Mouse (Mus musculus) gonadal fat pad, adult 2 months (tissue): Measurements from ENCODE around the gene Otx2. TPM values are rescaled to one million over a fixed set of nuclear protein-coding genes. Genes with fewer than 3 reads are reported as not detected.

Experiments
- DNase-seq: peaks from one replicate; pipeline ENCODE4 v3.0.0-alpha.2; 2012; ENCODE audit warnings: low read depth
- polyA plus RNA-seq: library from polyadenylated mRNA; depleted of rRNA; stranded (reverse); fragments of >200 nt; gene quantifications from 2 replicates; pipeline ENCODE4 v1.2.3, GENCODE M21; 2012; rRNA removed

Otx2 gene
- polyA plus RNA-seq = not detected in 2 replicates

DNA sequence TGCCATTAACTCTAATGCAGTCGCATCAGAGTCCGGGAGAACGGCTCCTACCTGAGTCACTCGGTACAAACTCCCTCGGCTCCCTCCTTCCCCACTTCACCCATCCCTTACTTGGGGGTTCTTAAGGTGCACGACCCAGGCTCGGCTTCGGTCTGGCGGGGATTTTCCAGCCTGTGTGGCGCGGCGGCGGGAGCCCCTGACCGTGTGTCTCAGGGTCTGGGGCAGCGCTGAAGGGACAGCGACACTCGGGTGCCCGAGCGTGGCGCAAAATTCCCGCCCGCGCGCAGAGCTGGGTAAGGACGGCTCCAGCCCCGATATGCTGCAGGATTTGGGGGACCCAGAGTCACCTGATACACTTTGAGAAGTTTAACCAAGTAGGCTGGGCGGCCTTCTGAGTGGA is at the start of gene Otx2:
Gene Otx2 (minus strand): TSS at position 279 of the 400 bp plus-strand sequence.
- no peak for DNase-seq

DNA sequence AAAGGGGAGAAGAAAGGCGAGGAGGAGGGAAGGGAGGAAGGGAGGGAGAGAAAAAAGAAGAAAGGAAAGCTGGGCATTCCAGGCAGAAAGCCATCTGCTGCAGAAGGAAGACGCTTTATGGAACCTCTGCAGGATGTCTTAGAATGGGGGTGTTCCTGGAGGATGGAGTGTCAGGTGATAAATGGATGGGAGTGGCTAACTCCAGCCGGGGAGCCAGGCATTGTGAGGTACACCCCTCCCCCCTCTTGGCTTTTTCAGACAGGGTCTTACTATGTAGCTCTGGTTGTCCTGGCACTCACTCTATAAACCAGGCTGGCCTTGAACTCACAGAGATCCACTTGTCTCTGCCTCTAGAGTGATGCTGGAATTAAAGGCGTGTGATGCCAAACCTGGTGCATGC is 49.1 kb upstream of the Otx2 start:
- no peak for DNase-seq

DNA sequence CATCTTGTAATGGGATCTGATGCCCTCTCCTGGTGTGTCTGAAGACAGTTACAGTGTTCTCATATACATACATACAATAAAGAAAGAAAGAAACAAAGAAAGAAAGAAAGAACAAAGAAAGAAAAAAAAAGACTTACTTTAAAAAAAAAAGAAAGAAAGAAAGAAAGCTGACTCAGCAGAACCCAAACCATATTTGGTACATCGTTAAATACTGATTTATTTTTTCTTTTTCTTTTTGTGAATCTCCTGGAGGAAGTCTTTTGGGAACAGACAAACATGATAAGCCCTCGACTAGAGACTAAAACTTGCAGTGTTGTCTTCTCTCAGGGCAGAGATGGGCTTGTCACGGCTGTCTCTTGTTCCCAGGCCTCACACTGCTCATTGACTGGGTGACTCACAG is 45.7 kb upstream of the Otx2 start:
- no peak for DNase-seq

DNA sequence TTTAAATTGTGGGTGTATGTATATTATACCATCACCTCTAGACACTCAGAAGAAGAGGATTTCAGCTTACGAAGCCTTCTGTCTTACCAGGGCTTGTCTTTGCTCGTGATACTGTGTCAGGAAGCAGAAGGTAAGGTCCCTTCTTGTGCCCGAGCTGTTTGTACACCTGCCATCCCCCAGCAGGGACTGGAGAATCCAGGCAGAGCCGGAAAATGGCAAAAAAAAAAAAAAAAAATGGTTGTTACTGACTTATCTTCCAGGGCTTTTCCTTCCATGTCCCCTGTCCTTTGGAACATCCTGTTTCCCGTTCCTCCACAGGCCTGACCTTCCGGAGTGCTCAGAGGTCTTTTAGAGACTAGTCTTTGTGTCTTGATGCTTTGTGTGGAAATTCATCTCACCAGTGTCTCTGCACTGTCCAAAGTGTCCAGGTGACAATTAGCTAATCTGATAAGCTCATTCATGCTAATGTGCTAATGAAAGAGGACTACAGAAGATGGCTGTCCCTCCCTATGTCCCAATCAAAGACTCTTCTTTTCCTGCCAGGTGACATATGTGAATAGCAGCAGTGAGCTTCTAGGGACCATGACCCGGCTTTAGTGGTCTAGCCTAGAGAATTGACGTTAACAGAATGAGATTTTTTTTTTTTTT is 44.1 kb upstream of the Otx2 start:
- DNase-seq = no peak

DNA sequence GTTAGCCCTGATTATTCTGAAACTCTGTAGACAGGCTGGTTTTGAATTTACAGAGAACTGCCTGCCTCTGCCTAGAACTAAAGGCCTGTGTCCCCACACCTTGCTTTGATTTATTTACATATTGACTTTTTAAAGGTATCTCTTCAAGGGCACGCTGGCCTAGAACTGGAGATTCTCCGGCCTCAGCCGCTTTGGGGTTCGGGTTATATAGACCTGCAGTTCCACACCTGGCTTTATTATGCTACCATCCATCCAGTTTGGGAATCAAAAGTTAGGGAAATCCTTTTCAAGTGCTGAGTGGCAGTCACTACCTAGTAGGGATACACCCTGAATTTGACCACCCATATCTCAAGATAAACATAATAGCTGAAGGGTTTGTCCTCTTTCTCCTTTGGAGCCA is 42.8 kb upstream of the Otx2 start:
- DNase-seq = no peak

DNA sequence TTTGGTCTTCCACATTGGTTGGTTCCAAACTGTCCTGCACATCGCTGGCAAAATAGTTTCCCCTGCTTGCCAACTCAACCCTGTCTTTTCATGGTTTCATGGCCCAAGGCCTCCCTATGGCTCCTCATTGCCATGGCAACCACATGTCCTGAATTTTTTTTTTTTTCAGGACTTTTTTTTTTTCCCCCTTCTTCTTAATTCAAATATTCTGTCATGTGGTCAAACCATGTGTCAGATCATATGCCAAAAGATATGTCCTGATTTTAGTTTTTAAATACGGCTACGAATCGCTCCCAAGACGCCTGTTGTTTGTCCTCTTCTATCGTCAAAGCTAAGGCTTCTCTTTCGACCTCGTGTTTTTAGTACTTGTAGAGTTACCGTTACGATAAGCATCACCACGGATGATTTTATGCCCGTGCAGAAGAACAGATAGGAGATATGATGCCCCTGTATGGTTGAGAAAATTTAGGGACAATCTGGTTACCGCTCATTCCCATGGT is 37.3 kb upstream of the Otx2 start:
- no peak for DNase-seq

DNA sequence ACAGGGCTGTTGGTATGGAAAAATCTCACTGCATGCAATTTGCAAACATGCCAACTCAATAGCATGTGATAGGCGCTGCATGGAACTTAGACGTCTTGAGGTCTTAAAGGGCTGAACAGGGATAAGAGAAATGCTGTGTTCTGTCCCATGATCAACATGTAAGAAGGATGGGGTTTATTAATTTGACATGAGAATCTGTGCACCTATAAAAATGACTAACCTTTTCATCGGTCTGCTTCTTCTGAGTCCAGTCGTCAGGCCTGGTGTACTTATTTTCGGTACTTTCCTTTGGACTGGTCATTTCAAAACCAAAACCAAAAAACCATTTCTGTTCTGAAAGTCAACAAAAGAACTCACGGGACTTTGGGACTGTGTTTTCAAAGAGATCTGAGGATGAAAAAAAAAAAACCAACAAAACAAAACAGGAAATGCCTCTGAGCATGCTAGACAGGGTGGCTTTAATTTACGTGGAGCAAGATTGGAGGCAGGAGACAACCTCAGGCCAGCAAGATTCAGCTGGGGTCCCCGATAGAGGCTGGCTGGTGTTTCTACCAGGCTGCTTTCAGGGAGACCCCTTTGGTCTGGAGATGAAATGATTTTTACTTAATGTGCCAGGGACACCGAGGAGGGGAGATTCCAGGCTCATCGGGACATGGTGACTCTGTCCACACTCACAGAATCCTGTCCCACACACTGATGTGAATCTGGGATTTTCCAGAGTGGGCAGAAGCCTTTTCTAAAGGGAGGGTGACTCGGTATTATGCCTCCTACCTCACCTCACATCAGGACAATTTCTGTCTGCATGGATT is 36.6 kb upstream of the Otx2 start:
- DNase-seq = no peak

DNA sequence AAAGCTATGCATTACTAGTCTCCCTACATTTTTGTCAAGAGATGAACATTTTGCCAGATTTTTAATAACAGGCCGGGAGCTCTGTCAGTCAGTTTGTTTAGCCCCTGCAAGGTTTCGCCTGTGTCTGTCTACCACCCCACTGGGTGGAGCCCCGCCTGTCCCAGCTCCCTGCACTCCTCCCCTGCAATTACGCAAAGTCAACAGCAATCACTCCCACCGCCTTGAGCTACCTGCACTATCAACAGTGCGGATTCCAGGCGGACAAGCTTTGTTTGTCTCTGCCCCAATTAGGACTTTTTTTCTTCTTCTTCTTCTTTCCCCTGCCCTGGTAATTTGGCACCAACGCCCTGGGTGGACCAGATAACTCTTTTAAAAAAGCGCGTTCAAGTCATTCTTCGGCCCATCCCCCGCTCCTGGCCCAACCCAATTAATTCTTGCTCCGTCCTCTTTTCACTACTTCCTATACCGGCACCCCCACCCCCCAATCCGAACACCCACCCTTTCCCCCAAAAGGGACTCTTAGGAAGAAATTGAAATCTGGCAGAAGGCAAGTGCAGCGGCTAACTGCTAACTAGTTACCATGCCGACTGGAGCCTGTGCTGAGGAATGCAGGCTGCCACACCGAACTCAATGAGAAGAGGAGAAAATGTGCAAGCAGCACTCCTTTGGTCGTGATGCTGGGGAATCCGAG is 35.9 kb upstream of the Otx2 start:
- DNase-seq = no peak

DNA sequence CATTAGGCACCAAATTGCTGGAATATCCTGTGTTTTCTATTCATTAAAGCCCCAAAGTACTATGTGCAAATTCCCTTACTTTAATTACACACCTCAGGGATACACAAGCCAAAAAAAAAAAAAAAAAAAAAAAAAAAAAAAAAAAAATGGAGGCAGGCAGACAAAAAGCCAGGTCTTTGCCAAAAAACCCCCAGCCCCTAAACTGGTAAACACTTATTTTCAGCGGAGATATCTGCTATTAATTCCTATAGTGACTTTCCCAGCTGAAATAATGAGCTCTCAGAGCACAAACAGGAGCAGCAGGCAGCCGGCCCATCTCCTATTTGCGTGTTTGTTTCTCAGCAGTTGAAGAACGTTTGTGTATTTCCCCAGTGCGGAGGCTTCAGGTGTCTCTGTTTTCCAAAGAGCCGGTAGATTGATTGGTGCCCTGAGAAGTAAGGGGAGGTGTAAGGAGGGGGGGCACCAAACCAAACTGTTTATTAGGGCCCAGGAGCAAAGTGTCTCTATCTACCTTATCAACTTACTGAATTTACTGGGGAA is 34.3 kb upstream of the Otx2 start:
- DNase-seq = no peak

DNA sequence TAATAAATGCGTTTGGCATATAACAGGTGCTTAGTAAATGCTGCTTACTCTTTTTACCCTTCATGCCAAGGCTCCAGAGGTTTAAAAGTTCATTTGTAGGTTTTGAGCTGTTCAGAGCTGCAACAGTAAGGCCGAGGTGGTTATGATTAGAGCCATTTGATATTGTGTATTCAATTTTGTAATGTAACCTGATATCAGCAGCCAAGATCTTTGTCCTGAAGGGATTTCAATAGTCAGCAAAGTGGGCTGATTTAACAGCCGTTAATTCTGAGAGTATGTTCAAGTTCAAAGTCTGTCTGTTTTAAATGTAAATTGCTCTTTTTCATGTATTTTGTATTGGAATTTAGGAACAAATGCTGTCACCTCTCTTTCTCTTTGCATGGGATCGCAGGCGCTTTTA is 33.8 kb upstream of the Otx2 start:
- no peak for DNase-seq

DNA sequence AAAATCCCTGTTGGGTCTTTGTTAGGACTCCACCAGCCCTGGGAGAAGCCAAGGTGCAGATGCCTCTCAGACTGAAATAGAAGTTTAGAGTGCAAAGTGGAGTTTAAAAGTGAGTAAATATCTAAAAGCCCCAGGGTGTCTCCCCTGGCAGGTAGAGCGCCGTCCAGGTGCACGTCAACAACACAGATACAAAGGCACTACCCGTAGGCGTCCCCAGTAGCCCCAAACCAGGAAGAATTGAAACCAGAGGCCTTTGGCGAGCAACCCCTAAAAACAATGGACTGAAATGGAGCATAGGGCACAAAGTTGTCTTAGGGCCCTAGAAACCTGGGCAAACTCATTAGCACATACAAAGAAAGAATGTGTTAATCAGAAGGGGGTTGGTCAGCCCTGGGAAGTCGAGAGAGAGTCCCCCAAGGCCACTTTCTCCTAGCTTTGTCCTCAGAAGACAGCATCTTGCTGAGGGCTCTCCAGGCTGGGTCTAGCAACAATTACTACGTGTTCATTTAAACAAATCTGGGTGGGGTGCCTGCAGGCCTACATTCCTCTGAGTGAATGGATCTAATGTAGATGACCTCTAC is 27.3 kb upstream of the Otx2 start:
- DNase-seq = no peak

DNA sequence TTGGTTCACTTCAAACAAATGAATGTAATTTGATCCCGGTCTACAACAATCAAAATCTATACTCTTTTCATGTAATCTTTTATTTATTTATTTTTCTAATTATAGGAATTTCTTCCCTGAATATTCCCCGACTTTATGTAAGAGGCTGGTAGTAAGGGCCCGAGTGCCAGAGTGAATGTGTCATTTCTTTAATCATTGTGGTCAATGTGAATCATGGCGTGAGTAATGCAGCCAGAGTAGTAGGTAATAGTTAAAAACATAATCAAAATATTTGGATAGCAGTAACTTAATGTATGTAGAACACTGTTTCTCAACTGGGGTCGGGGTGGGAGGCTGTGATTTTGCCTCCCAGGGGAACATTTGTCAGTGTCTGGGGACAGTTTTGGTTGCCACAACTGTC is 6.0 kb upstream of the Otx2 start:
- no peak for DNase-seq

DNA sequence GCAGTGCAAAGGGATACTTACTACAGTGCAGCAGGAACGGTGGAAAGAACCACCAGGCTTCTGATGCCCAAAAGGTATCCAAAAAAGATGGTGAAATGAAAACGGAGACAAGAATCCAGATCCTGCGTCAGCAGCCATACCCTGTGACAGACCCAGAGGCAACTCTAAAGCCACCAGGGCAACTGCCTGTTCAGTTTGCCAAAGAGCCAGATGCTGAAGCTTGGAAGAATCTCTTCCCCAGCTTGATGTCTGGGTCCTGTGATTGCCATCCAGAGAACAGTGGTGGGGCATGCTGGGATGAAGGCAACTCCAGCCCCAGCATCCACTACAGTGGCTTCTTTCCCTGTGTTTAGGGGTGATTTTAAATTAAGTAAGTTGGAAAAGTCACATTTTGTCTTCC is 5.1 kb upstream of the Otx2 start:
- DNase-seq = no peak

DNA sequence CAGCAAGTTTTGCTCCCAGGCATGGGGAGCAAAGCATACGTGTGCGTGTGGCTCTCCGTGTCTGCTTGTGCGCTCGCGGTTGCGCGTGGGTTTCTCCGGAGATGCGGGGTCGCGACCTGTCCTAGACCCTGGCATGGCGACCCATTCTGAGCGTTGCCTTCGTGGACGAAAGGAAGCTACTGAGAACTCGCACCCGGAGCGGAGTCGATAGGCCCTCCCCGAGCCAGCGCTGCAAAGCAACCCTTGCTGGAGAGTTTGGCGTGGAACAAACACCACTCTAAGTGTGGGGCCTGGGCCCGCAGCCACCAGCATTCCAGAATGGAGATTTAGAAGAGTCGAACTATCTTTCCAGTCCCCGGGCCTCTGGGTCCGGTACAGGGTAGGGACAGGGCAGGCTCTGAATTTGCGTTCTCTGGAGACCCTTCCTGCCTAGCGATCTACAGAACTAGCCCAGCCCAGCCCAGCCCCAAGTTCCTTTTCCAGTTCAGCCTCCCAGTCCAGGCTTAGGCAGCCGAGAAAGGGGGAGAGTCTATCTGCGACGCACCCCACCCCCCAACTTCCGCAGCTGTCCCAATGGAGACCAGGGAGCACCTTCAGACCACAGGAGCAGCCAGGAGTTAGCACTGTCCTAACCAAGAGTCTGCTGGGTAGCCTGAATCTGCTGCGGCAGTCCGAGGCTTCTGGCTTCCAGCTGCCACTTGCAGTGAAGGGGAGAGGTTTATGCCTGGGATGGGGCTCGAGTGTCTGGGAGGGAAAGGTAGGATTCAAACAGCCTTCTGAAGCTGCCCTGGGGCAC is 615 bp upstream of the Otx2 start:
- DNase-seq = no peak

DNA sequence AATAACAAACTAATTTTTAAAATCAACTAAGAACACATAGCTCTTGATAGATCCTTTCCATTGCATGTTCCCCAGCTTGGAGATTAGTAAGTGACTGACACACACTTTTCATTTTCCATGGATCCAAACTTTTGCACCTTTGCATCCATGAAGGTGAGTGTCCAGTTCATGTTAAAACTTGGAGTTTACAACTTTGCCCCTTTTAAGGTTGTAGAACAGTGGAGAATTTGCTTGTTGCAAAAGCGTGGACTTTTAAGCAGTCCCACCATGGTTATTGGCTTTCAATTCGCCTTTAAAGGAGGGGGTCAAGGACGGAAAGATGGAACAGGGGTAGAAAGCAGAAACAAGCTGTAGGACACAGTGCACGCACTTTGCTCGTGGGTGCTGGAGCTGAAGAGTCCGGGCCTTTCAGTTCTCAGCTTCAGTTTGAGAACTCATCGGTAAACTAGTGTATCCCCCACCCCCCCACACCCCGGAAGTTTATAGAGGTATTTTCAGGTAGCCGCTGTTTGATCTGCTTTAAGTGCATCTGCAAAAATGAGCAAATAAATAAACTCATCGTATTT is 925 bp downstream of the Otx2 start:
- no peak for DNase-seq

DNA sequence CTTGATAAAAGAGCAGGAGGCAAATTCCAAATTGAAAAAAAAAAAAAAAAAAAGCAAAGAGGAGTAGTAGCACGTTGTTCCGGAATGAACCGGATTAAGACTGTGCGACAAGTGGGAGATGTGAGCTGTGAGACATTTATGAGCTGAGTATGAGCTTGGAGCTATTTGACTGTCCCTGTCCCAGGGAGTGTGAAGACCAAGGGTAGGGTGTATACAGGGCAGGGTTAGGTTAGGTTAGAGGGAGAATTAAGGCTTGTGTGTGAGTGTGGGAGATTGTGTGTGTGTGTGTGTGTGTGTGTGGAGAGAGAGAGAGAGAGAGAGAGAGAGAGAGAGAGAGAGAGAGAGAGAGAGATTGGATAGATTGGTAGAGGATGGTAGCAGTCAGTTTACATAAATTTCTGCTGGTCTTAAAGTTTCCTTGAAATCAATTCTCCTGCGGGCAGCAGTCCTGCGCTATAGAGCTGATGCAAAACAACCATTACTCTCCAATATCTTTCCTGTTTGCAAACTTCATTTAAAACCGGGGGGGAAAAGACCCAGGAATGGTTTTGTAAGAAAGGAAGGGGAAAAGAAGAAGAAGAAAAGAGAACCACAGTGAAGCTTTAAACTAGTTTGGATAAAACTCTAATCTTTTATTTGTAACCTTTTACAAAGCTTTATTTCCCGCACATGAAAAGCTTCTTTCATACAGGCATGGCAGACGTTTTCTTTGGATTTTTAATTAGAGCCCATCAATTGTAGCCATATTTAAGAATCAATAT is 2.0 kb downstream of the Otx2 start:
- no peak for DNase-seq

DNA sequence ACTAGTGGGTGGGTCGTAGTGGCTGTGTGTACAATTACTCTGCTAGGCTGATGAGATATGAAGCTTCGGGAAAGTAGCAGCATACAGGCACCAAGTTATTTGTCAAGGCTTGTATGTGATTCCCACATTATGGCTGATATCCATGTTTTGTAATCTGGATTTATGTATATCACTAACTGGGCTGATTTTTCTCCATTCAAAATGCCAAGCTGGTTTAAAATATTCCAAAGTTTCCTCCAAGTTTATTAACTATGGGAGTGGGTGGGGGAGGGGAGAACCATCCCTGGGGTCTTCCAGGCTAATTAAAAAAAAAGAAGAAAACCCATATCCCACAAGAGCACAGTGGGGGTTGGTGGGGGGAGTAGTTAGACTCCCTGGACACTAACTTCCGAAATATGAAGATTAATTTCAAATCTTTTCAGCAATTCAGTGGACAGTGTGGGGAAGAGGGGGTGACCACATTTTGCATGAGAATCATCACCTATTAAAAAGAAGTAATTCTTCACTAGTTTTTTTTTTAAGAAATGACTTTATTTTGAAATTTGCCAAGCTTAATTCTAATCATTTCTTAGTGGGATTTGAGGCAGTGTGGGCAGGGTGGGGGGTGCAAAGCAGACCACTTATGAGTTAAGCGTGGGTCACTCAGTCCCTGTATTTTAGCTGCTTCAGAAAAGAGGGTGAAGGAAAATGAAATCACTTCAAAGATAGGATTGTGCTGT is 2.7 kb downstream of the Otx2 start:
- no peak for DNase-seq

DNA sequence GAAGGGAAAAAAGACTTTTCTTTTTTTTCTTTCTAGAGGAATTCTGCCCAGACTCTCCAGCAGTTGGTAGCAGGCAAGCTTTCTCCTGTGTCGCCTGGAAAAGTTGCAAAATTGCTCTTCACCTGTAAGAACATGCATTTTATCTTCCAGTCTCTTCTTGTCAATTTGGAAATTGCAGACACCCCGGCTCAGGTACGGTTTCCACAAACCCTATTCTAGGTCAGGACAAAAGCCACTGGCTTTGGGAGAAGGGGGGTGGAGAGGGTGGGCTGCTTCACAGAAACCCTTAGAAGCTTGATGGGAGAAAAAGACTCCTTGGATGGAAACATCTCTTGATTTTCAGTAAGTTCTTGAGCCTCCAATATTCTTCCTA is 3.4 kb downstream of the Otx2 start:
- no peak for DNase-seq

DNA sequence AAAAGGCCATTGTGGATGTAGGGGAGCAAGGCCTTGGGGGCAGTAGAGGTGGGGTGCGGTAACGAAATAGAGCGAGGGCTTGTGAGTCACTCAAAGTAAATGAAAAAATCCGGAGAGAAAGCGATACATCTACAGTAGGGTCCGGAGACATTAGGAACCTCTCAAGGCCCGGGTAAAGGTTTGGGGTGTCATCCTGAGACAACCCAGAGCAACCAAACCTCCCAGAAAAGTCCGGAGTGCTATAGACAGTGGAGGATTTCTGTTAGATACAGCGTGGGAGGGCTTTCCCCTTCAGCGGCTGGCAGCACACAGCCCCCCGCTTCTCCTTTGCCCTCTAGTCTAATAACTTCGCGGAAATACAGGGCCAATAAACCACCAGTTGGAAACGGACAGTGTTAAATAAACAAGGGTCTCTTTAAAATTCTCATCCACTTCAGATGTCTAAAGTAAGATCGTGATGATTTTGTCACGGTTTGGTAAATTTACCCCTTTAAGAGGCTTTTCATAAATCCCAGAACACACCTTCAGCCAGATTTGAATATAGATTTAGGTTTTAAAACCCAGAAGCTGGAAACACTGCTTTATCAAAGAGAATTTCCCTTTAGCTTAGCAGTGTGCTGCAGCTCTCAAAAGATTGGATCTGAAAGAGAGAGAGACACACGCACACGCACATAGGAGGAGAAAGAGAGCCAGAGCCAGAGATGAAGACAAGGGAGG is 3.9 kb downstream of the Otx2 start:
- DNase-seq = no peak
